26 mouse cellular contexts compared by ENCODE assay signal in genomic region chr8:120705163-120705562, GRCm38 (mm10). TPM values are rescaled to one million over a fixed set of nuclear protein-coding genes. Genes with fewer than 3 reads are reported as not detected.
"Had no signal": no experiment of that assay in that cellular context is flagged by ENCODE, and none has a peak within 500 bp of the region (broad histone marks: within the 10 kb centered on the region; RNA-seq: fewer than 3 reads in every experiment).

No protein-coding gene starts in this region.

- H3K4me1 ChIP-seq: hindbrain, embryonic 13.5 days; hindbrain, embryonic 15.5 days; limb, embryonic 13.5 days; liver, embryonic 12.5 days had no signal

- H3K4me2 ChIP-seq: heart, embryonic 11.5 days; heart, embryonic 13.5 days; heart, embryonic 15.5 days; hindbrain, embryonic 13.5 days; hindbrain, embryonic 15.5 days; kidney, embryonic 15.5 days; limb, embryonic 13.5 days; limb, embryonic 15.5 days; liver, embryonic 12.5 days had no signal

- H3K9ac ChIP-seq: heart, embryonic 13.5 days; heart, embryonic 15.5 days; hindbrain, embryonic 13.5 days; hindbrain, embryonic 15.5 days; kidney, embryonic 15.5 days; limb, embryonic 13.5 days; limb, embryonic 15.5 days; liver, embryonic 12.5 days had no signal

- DNase-seq: gastrocnemius, postnatal 14 days; gastrocnemius, postnatal 36 days; heart, adult 11 months; heart, adult 2 months; heart, postnatal 14 days; heart, postnatal 36 days; kidney, adult 11 months; kidney, adult 2 months; kidney, adult 9 months; kidney, postnatal 14 days; kidney, postnatal 36 days; layer of hippocampus, adult 9-11 months; layer of hippocampus, postnatal 36 days; left cerebral cortex, postnatal 4 days had no signal

- H3K36me3 ChIP-seq: heart, embryonic 13.5 days; heart, embryonic 15.5 days; hindbrain, embryonic 13.5 days; hindbrain, embryonic 15.5 days; kidney, embryonic 15.5 days; limb, embryonic 13.5 days; limb, embryonic 15.5 days; liver, embryonic 12.5 days had no signal

- H3K27ac ChIP-seq: heart, adult 2 months; heart, embryonic 13.5 days; heart, embryonic 15.5 days; hindbrain, embryonic 13.5 days; hindbrain, embryonic 15.5 days; hindbrain, postnatal 0 days; kidney, embryonic 15.5 days; kidney, postnatal 0 days; limb, embryonic 13.5 days; limb, embryonic 15.5 days; liver, embryonic 12.5 days had no signal

- ATAC-seq: hindbrain, postnatal 0 days; liver, embryonic 12.5 days had no signal

- H3K4me3 ChIP-seq: heart, adult 2 months; heart, embryonic 13.5 days; heart, embryonic 15.5 days; hindbrain, embryonic 13.5 days; hindbrain, embryonic 15.5 days; kidney, embryonic 15.5 days; limb, embryonic 13.5 days; limb, embryonic 15.5 days; liver, embryonic 12.5 days had no signal

- H3K27me3 ChIP-seq: hindbrain, embryonic 15.5 days had no signal

- H3K9me3 ChIP-seq: heart, embryonic 13.5 days; heart, embryonic 15.5 days; hindbrain, embryonic 13.5 days; hindbrain, embryonic 15.5 days; kidney, embryonic 15.5 days; limb, embryonic 13.5 days; limb, embryonic 15.5 days; liver, embryonic 12.5 days had no signal

RNA-seq across cellular contexts. Expression of gene Gm27021, which starts 37.3 kb away (rescaled TPM):
- polyA plus RNA-seq: heart, adult 2 months; kidney, adult 2 months; liver, adult 2 months had no signal
